Mouse (Mus musculus): ENCODE results near the gene Olfr1225.
"Not testable (repeated sequence)": the region's sequence is repeated elsewhere in the genome, so short reads cannot be mapped to it uniquely, and the experiment has no call there.

Olfr1225 gene

GRCm38 (mm10) chr2:89174569-89174968 lies at the start of gene Olfr1225:
Gene Olfr1225, minus strand, starts transcription at chr2:89174669.
- DNase-seq = no peak

- DNase-seq = no peak
Measured at GRCm38 (mm10) chr2:89199948-89200347, 25.5 kb upstream of the Olfr1225 start, which contains the start of gene Olfr1226. Gene Olfr1226, minus strand, starts transcription at chr2:89200048.

- no peak for DNase-seq
Measured at GRCm38 (mm10) chr2:89196325-89196982, 22.0 kb upstream of the Olfr1225 start.

- not testable (repeated sequence) for DNase-seq
Measured at GRCm38 (mm10) chr2:89164711-89165110, 9.8 kb downstream of the Olfr1225 start.

GRCm38 (mm10) chr2:89163991-89164390 lies 10.5 kb downstream of the Olfr1225 start, which contains the start of gene Olfr1224-ps1:
Gene Olfr1224-ps1, minus strand, starts transcription at chr2:89164091.
- DNase-seq = not testable (repeated sequence)

GRCm38 (mm10) chr2:89151460-89151859 lies 23.0 kb downstream of the Olfr1225 start, which contains the start of gene Olfr1223:
Gene Olfr1223, minus strand, starts transcription at chr2:89151560.
- no peak for DNase-seq

GRCm38 (mm10) chr2:89132954-89133353 lies 41.5 kb downstream of the Olfr1225 start, which contains the start of gene Olfr1222:
Gene Olfr1222, minus strand, starts transcription at chr2:89133054.
- no peak for DNase-seq

All from cerebellum, postnatal 10 days (tissue).